Mouse (Mus musculus) myocyte (in vitro differentiated cells): ENCODE measurements around the gene Chd9.

Experiments
- MAX ChIP-seq: IDR thresholded peaks from one replicate; pipeline ENCODE4 v1.6.1; 2011; ENCODE audit warnings: low read depth, mild to moderate bottlenecking, control low read depth
- MYOG ChIP-seq, 3 experiments: IDR thresholded peaks; one replicate each; pipeline ENCODE4 v1.6.1; 2011; ENCODE audit warnings: control low read depth in 2 of 3, low read depth in 2 of 3, mild to moderate bottlenecking in 2 of 3; ENCODE audit not compliant: insufficient read length in 2 of 3, control insufficient read depth in 1 of 3, insufficient read depth in 1 of 3
- POLR2A ChIP-seq: IDR thresholded peaks from one replicate; pipeline ENCODE4 v1.6.1; 2011; ENCODE audit warnings: low read depth, mild to moderate bottlenecking, control low read depth, moderate library complexity; ENCODE audit not compliant: insufficient read length
- USF1 ChIP-seq: IDR thresholded peaks from one replicate; pipeline ENCODE4 v1.6.1; 2011; ENCODE audit warnings: low read depth, mild to moderate bottlenecking, control low read depth, moderate library complexity

DNA sequence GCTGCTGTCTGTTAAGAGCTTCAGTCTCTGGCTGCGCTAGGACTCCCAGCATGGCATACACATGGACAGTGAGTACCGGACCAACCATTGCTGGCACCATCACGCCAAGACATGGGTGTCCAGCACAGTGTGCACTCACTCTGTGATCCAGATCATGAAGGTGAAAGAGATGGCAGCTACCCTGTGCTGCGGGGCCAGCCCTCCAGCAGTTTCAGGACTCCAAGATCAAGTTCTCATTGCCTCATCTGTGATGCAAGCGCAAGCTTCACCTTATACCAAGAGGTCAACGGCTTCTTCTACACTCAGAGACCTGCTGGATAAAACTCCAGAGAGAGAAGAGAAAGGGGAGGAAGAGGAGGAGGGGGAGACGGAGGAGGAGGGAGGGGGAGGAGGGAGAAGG, 19.8 kb downstream of the Chd9 start:
- TF ChIP-seq POLR2A (no peak), MAX (no peak), MYOG (IDR thresholded peaks at IDR 0.05; ENCODE audit: control insufficient read depth in 1 of 3, insufficient read depth in 1 of 3, insufficient read length in 2 of 3, low read depth in 2 of 3) (no peak), USF1 (no peak)
